Mouse (Mus musculus): ENCODE data around the gene Slco3a1. TPM values are rescaled to one million over a fixed set of nuclear protein-coding genes. Genes with fewer than 3 reads are reported as not detected.

The Slco3a1 gene
- total and polyA plus RNA-seq, 3 experiments = 0.04 to 0.35 TPM; not detected in 1

- no peak overlapping the region for H3K4me3 ChIP-seq (replicated peaks in 1 of 3; ENCODE audit: low read depth in 2 of 3, low read length in 2 of 3, poor library complexity in 1 of 3)
- H3K4me2 ChIP-seq (ENCODE audit: insufficient read depth, low read depth, poor library complexity, severe bottlenecking) = no peak overlapping the region
- dilution Hi-C loops (cut with MboI; ENCODE audit: extremely low pct_ligation_motif_present, extremely low pct_unique_long_range_greater_than_20kb, low sequenced_read_pairs) = no loop called here
- H3K27ac ChIP-seq (ENCODE audit: insufficient read depth, low read depth) = no peak overlapping the region
- H3K9ac ChIP-seq (ENCODE audit: insufficient read depth, low read depth) = no peak overlapping the region
- in situ Hi-C loops (cut with MboI; ENCODE audit: low pct_ligation_motif_present, low pct_unique_long_range_greater_than_20kb, low sequenced_read_pairs) = loop anchor here (10.0 kb wide), 1 partner anchor 278 kb away; no protein-coding TSS in a partner anchor
- no peaks in the 10 kb centered on the region for H3K4me1 ChIP-seq (ENCODE audit: control insufficient read depth in 1 of 2, insufficient read depth in 2 of 2)
- H3K27me3 ChIP-seq (replicated peaks) = no peaks in the 10 kb centered on the region
- TF ChIP-seq RCOR1 (conservative IDR thresholded peaks at IDR 0.05; ENCODE audit: low read depth, low read length) = no peak
- no peak for TF ChIP-seq IRF4 (IDR thresholded peaks at IDR 0.05; ENCODE audit: low read depth, low read length)
- TF ChIP-seq MXI1 (IDR thresholded peaks at IDR 0.05; ENCODE audit: low read depth, low read length) = no peak
- no peak for TF ChIP-seq KAT2A (IDR thresholded peaks at IDR 0.05; ENCODE audit: insufficient replicate concordance, low read length)
- TF ChIP-seq ZKSCAN1 (IDR thresholded peaks at IDR 0.05; ENCODE audit: borderline replicate concordance, low read depth, low read length) = no peak
- no peak for TF ChIP-seq ETS1 (conservative IDR thresholded peaks at IDR 0.05; ENCODE audit: low read depth, low read length)
- TF ChIP-seq MYC (IDR thresholded peaks at IDR 0.05; ENCODE audit: low read depth, low read length) = no peak
- TF ChIP-seq CTCF (conservative IDR thresholded peaks at IDR 0.05 in 1 of 2, IDR thresholded peaks at IDR 0.05 in 1 of 2; ENCODE audit: low read depth in 2 of 2, low read length in 2 of 2) = no peak
- TF ChIP-seq ELF1 (IDR thresholded peaks at IDR 0.05; ENCODE audit: low read depth, low read length) = no peak
- no peak for TF ChIP-seq CHD2 (IDR thresholded peaks at IDR 0.05; ENCODE audit: low read length)
- no peak for TF ChIP-seq MEF2A (IDR thresholded peaks at IDR 0.05; ENCODE audit: borderline replicate concordance, low read depth, low read length)
- no peak for TF ChIP-seq USF2 (conservative IDR thresholded peaks at IDR 0.05; ENCODE audit: low read depth, low read length)
- TF ChIP-seq POLR2A (IDR thresholded peaks at IDR 0.05; ENCODE audit: low read depth, low read length) = no peak
- TF ChIP-seq TCF12 (IDR thresholded peaks at IDR 0.05; ENCODE audit: low read depth, low read length) = no peak
- TF ChIP-seq E2F4 (IDR thresholded peaks at IDR 0.05; ENCODE audit: insufficient replicate concordance, low read depth, low read length) = no peak
- no peak for TF ChIP-seq GABPA (IDR thresholded peaks at IDR 0.05; ENCODE audit: insufficient replicate concordance, low read depth, low read length)
- no peak for TF ChIP-seq ZC3H11A (IDR thresholded peaks at IDR 0.05; ENCODE audit: low read depth, low read length)
- no peaks in the 10 kb centered on the region for H3K36me3 ChIP-seq (replicated peaks in 1 of 2; ENCODE audit: control insufficient read depth in 1 of 2, insufficient read depth in 1 of 2, low read length in 1 of 2)
- H3K9me3 ChIP-seq (replicated peaks; ENCODE audit: low read length) = peaks cover 12% of the 10 kb centered on the region
- no peaks in the 10 kb centered on the region for H3K79me2 ChIP-seq (replicated peaks; ENCODE audit: control insufficient read depth, extremely low read depth, insufficient read depth, poor library complexity, severe bottlenecking)
- no peak for DNase-seq (ENCODE audit: extremely low read depth)
Observed at GRCm38 (mm10) chr7:74427135-74427534, 127.4 kb downstream of the Slco3a1 start.

GRCm38 (mm10) chr7:74425941-74426340 lies 128.6 kb downstream of the Slco3a1 start:
- H3K4me1 ChIP-seq (ENCODE audit: control insufficient read depth in 1 of 2, insufficient read depth in 2 of 2) = no peaks in the 10 kb centered on the region
- H3K27me3 ChIP-seq (replicated peaks) = no peaks in the 10 kb centered on the region
- H3K79me2 ChIP-seq (replicated peaks; ENCODE audit: control insufficient read depth, extremely low read depth, insufficient read depth, poor library complexity, severe bottlenecking) = no peaks in the 10 kb centered on the region
- in situ Hi-C loops (cut with MboI; ENCODE audit: low pct_ligation_motif_present, low pct_unique_long_range_greater_than_20kb, low sequenced_read_pairs) = loop anchor here (10.0 kb wide), 1 partner anchor 279 kb away; no protein-coding TSS in a partner anchor
- H3K27ac ChIP-seq (ENCODE audit: insufficient read depth, low read depth) = no peak overlapping the region
- no peak overlapping the region for H3K4me2 ChIP-seq (ENCODE audit: insufficient read depth, low read depth, poor library complexity, severe bottlenecking)
- no peak overlapping the region for H3K4me3 ChIP-seq (replicated peaks in 1 of 3; ENCODE audit: low read depth in 2 of 3, low read length in 2 of 3, poor library complexity in 1 of 3)
- TF ChIP-seq MAX (IDR thresholded peaks at IDR 0.05; ENCODE audit: low read length) (no peak), POLR2A (IDR thresholded peaks at IDR 0.05; ENCODE audit: low read depth, low read length) (no peak), HCFC1 (IDR thresholded peaks at IDR 0.05; ENCODE audit: low read depth, low read length) (no peak), RAD21 (IDR thresholded peaks at IDR 0.05; ENCODE audit: low read depth, low read length) (no peak), ZC3H11A (IDR thresholded peaks at IDR 0.05; ENCODE audit: low read depth, low read length) (no peak), MAZ (IDR thresholded peaks at IDR 0.05; ENCODE audit: low read depth, low read length) (no peak)
- H3K9me3 ChIP-seq (replicated peaks; ENCODE audit: low read length) = peaks cover 11% of the 10 kb centered on the region
- dilution Hi-C loops (cut with MboI; ENCODE audit: extremely low pct_ligation_motif_present, extremely low pct_unique_long_range_greater_than_20kb, low sequenced_read_pairs) = no loop called here
- no peak overlapping the region for H3K9ac ChIP-seq (ENCODE audit: insufficient read depth, low read depth)
- H3K36me3 ChIP-seq (replicated peaks in 1 of 2; ENCODE audit: control insufficient read depth in 1 of 2, insufficient read depth in 1 of 2, low read length in 1 of 2) = no peaks in the 10 kb centered on the region
- no peak for DNase-seq (ENCODE audit: extremely low read depth)
